Mouse (Mus musculus): ENCODE data around the gene Irak2. TPM values are rescaled to one million over a fixed set of nuclear protein-coding genes. Genes with fewer than 3 reads are reported as not detected.
A peak's percentile ranks its signal among the peaks of the same experiment; 100 is the strongest.
"Not testable (repeated sequence)": the region's sequence is repeated elsewhere in the genome, so short reads cannot be mapped to it uniquely, and the experiment has no call there.

The Irak2 gene
- polyA plus RNA-seq, 1 experiment from 2014 or later = 34.6 TPM

- POLR2A ChIA-PET = interaction anchor here (1.2 kb wide), 1 partner anchor 213 kb away, joined by 8 read pairs; no protein-coding TSS in a partner anchor
- CTCF ChIA-PET = no interaction called here
- ATAC-seq (no peak), DNase-seq (ENCODE audit: low read depth, low spot score) (no peak)
- no peak for TF ChIP-seq CTCF (IDR thresholded peaks at IDR 0.05)
- in situ Hi-C loops (cut with MboI; ENCODE audit: low pct_unique_long_range_greater_than_20kb) = no loop called here
- H3K27me3 ChIP-seq = no peaks in the 10 kb centered on the region
Observed at GRCm38 (mm10) chr6:113695203-113695602, 56.9 kb downstream of the Irak2 start.

GRCm38 (mm10) chr6:113695766-113696355 lies 57.6 kb downstream of the Irak2 start:
- H3K27me3 ChIP-seq = no peaks in the 10 kb centered on the region
- in situ Hi-C loops (cut with MboI; ENCODE audit: low pct_unique_long_range_greater_than_20kb) = no loop called here
- DNase-seq (ENCODE audit: low read depth, low spot score) (no peak), ATAC-seq (no peak)
- no peak for TF ChIP-seq CTCF (IDR thresholded peaks at IDR 0.05)
- ChIA-PET CTCF (interaction anchor here (0.9 to 1.6 kb wide), 3 partner anchors 14 to 58 kb away, joined by 4 to 6 read pairs (median 4); partner anchors contain the start of gene Irak2), POLR2A (interaction anchor here (0.7 kb wide), 1 partner anchor 70 kb away, joined by 3 read pairs; no protein-coding TSS in a partner anchor)

GRCm38 (mm10) chr6:113696582-113697221 lies 58.4 kb downstream of the Irak2 start, which contains the start of gene Tatdn2:
Tatdn2 (plus strand) TSS chr6:113697050.
- ChIA-PET CTCF (interaction anchor here (0.9 to 1.6 kb wide), 4 partner anchors 10 to 58 kb away, joined by 3 to 6 read pairs (median 4); partner anchors contain the start of gene Irak2), POLR2A (interaction anchor here (0.7 kb wide), 2 partner anchors 35 to 71 kb away, joined by 3 to 4 read pairs; no protein-coding TSS in a partner anchor)
- ATAC-seq = peak; percentile 96
- H3K27me3 ChIP-seq = no peaks in the 10 kb centered on the region
- in situ Hi-C loops (cut with MboI; ENCODE audit: low pct_unique_long_range_greater_than_20kb) = no loop called here
- peak; percentile 89 for DNase-seq (ENCODE audit: low read depth, low spot score)
- no peak for TF ChIP-seq CTCF (IDR thresholded peaks at IDR 0.05)

GRCm38 (mm10) chr6:113697222-113698205 lies 59.2 kb downstream of the Irak2 start:
- DNase-seq (ENCODE audit: low read depth, low spot score) (no peak), ATAC-seq (peak; percentile 15)
- TF ChIP-seq CTCF (IDR thresholded peaks at IDR 0.05) = no peak
- ChIA-PET CTCF (interaction anchor here (1.0 to 1.6 kb wide), 2 partner anchors 10 to 59 kb away, joined by 3 to 6 read pairs; partner anchors contain the start of gene Irak2), POLR2A (interaction anchor here (0.7 to 1.1 kb wide), 2 partner anchors 21 to 35 kb away, joined by 4 read pairs; no protein-coding TSS in a partner anchor)
- no peaks in the 10 kb centered on the region for H3K27me3 ChIP-seq
- in situ Hi-C loops (cut with MboI; ENCODE audit: low pct_unique_long_range_greater_than_20kb) = no loop called here

- CTCF ChIA-PET = interaction anchor here (1.2 kb wide), 1 partner anchor 12 kb away, joined by 3 read pairs; no protein-coding TSS in a partner anchor
- no peak for DNase-seq (ENCODE audit: low read depth, low spot score)
Observed at GRCm38 (mm10) chr6:113712718-113713117, 74.5 kb downstream of the Irak2 start.

GRCm38 (mm10) chr6:113713389-113713788 lies 75.1 kb downstream of the Irak2 start:
- CTCF ChIA-PET; ATAC-seq; in situ Hi-C loops (cut with MboI; ENCODE audit: low pct_unique_long_range_greater_than_20kb); DNase-seq (ENCODE audit: low read depth, low spot score); POLR2A ChIA-PET; H3K27me3 ChIP-seq: not testable (repeated sequence)

More at GRCm38 (mm10) chr6:113712718-113713117, 74.5 kb downstream of the Irak2 start:
- H3K27me3 ChIP-seq = no peaks in the 10 kb centered on the region
- ATAC-seq = no peak
- no peak for TF ChIP-seq CTCF (IDR thresholded peaks at IDR 0.05)
- in situ Hi-C loops (cut with MboI; ENCODE audit: low pct_unique_long_range_greater_than_20kb) = no loop called here
- POLR2A ChIA-PET = no interaction called here

GRCm38 (mm10) chr6:113714276-113714675 lies 76.0 kb downstream of the Irak2 start:
- ChIA-PET CTCF (interaction anchor here (1.2 to 2.5 kb wide), 2 partner anchors 9 to 75 kb away, joined by 3 to 9 read pairs; partner anchors contain the start of gene Irak2), POLR2A (no interaction called here)
- H3K27me3 ChIP-seq = no peaks in the 10 kb centered on the region
- ATAC-seq (no peak), DNase-seq (ENCODE audit: low read depth, low spot score) (no peak)
- no peak for TF ChIP-seq CTCF (IDR thresholded peaks at IDR 0.05)
- in situ Hi-C loops (cut with MboI; ENCODE audit: low pct_unique_long_range_greater_than_20kb) = no loop called here

GRCm38 (mm10) chr6:113714797-113715196 lies 76.5 kb downstream of the Irak2 start:
- ATAC-seq (no peak), DNase-seq (ENCODE audit: low read depth, low spot score) (no peak)
- no peak for TF ChIP-seq CTCF (IDR thresholded peaks at IDR 0.05)
- ChIA-PET CTCF (interaction anchor here (1.2 to 2.5 kb wide), 2 partner anchors 10 to 76 kb away, joined by 3 to 9 read pairs; partner anchors contain the start of gene Irak2), POLR2A (no interaction called here)
- in situ Hi-C loops (cut with MboI; ENCODE audit: low pct_unique_long_range_greater_than_20kb) = no loop called here
- no peaks in the 10 kb centered on the region for H3K27me3 ChIP-seq

- CTCF ChIA-PET = interaction anchor here (1.1 kb wide), 1 partner anchor 15 kb away, joined by 3 read pairs; no protein-coding TSS in a partner anchor
- in situ Hi-C loops (cut with MboI; ENCODE audit: low pct_unique_long_range_greater_than_20kb) = no loop called here
Observed at GRCm38 (mm10) chr6:113717541-113717940, 79.3 kb downstream of the Irak2 start.

GRCm38 (mm10) chr6:113719878-113720277 lies 81.6 kb downstream of the Irak2 start, which contains the start of gene Ghrl:
Ghrl (minus strand) TSS chr6:113719880.
- ATAC-seq (no peak), DNase-seq (ENCODE audit: low read depth, low spot score) (no peak)
- POLR2A ChIA-PET = interaction anchor here (1.0 to 1.6 kb wide), 2 partner anchors 9 to 12 kb away, joined by 3 to 4 read pairs; no protein-coding TSS in a partner anchor
- H3K27me3 ChIP-seq = no peaks in the 10 kb centered on the region
- CTCF ChIA-PET = interaction anchor here (1.5 to 2.2 kb wide), 3 partner anchors 8 to 29 kb away, joined by 3 to 8 read pairs (median 5); no protein-coding TSS in a partner anchor
- in situ Hi-C loops (cut with MboI; ENCODE audit: low pct_unique_long_range_greater_than_20kb) = no loop called here
- no peak for TF ChIP-seq CTCF (IDR thresholded peaks at IDR 0.05)

More at GRCm38 (mm10) chr6:113717541-113717940, 79.3 kb downstream of the Irak2 start:
- H3K27me3 ChIP-seq = no peaks in the 10 kb centered on the region
- no peak for ATAC-seq
- POLR2A ChIA-PET = no interaction called here
- DNase-seq (ENCODE audit: low read depth, low spot score) = no peak
- no peak for TF ChIP-seq CTCF (IDR thresholded peaks at IDR 0.05)

Measured in Patski (cell line).